Mouse (Mus musculus) forebrain, embryonic 15.5 days (tissue): ENCODE results near the gene Gm10644. TPM values are rescaled to one million over a fixed set of nuclear protein-coding genes. Genes with fewer than 3 reads are reported as not detected.

Experiments
- ATAC-seq: fragments of 200-750 bp; cut with Nextera tagmentation; replicated peaks from 2 replicates; pipeline ENCODE4 v1.8.0; 2017; ENCODE audit warnings: mild to moderate bottlenecking, moderate TSS enrichment, moderate library complexity
- H3K27ac ChIP-seq: fragments of 300-500 bp; sonication (generic); replicated peaks from 2 replicates; pipeline ENCODE4 v1.5.1; 2015; ENCODE audit warnings: mild to moderate bottlenecking, inconsistent platforms
- H3K27me3 ChIP-seq: fragments of 300-500 bp; sonication (generic); 2 replicates; pipeline ENCODE4 v1.6.1; 2015; ENCODE audit warnings: inconsistent platforms
- H3K36me3 ChIP-seq: fragments of 300-500 bp; sonication (generic); 2 replicates; pipeline ENCODE4 v1.6.1; 2015; ENCODE audit warnings: mild to moderate bottlenecking, inconsistent platforms
- H3K4me1 ChIP-seq: fragments of 300-500 bp; sonication (generic); 2 replicates; pipeline ENCODE4 v1.6.1; 2015; ENCODE audit warnings: inconsistent platforms
- H3K4me2 ChIP-seq: fragments of 300-500 bp; sonication (generic); replicated peaks from 2 replicates; pipeline ENCODE4 v1.6.1; 2015; ENCODE audit warnings: mild to moderate bottlenecking, inconsistent platforms
- H3K4me3 ChIP-seq: fragments of 300-500 bp; sonication (generic); 2 replicates; pipeline ENCODE4 v1.5.1; 2015; ENCODE audit warnings: mild to moderate bottlenecking, inconsistent platforms
- H3K9ac ChIP-seq: fragments of 300-500 bp; sonication (generic); replicated peaks from 2 replicates; pipeline ENCODE4 v1.6.1; 2015; ENCODE audit warnings: mild to moderate bottlenecking, inconsistent platforms
- H3K9me3 ChIP-seq: fragments of 300-500 bp; sonication (generic); 2 replicates; pipeline ENCODE4 v1.6.1; 2016; ENCODE audit warnings: inconsistent platforms
- WGBS: fragments of 180-500 bp; shearing (Covaris S2); methylation state at CpG from one replicate; pipeline ENCODE4 v1.1.7; 2015; ENCODE audit warnings: mixed read lengths; 5-methylcytosine and 5-hydroxymethylcytosine counted together
- polyA plus RNA-seq: library from polyadenylated mRNA; unstranded; fragments of >200 nt; fragmentation: Nextera tagmentation; extraction: Ambion mirVana; gene quantifications from 2 replicates; pipeline ENCODE4 v1.2.1, GENCODE M21; 2015

The Gm10644 gene
- polyA plus RNA-seq, 1 experiment from 2014 or later = 0.95 TPM

DNA sequence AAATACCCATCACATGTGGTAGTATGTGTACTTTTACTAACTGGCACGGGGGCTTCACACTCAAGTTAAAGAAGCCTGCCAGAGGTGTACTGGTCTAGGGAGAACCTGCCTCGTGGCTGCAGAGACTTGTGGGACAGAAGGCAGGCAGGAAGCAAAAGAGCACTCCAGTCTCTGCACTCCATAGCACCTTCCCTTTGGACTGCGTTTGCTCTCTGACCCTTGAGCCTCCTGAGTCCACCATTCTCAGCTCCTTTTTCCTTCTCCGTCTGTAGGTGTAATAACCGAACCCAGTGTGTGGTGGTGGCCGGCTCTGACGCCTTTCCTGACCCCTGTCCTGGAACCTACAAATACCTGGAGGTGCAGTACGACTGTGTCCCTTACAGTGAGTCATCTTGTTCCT is 32.3 kb downstream of the Gm10644 start:
- Histone ChIP-seq H3K4me2 (no peak overlapping the region), H3K27me3 (no peaks in the 10 kb centered on the region), H3K27ac (no peak overlapping the region), H3K36me3 (peaks cover 51% of the 10 kb centered on the region), H3K9ac (no peak overlapping the region), H3K4me3 (no peak overlapping the region), H3K4me1 (no peaks in the 10 kb centered on the region), H3K9me3 (no peaks in the 10 kb centered on the region)
- ATAC-seq = no peak
- WGBS = 91% methylated on average over 8 of the region's 8 CpGs

DNA sequence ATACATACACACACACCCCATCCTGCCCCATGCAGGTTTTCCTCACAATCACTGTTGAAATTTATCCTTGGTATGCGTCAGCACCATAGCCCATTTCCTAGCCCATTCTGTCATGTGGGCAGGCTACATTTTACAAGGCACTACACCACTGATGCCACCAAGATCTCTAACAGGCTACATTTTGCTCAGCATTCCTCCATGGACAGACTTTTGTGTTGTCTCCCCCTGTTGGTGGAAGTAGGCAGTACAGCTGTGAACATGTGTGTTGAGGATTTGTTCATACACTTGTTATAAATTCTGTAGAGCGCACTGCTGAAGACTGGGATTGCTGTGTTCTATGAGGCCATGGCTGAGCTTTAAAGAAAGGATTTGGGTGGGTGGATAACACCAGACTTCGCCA is 33.4 kb downstream of the Gm10644 start:
- Histone ChIP-seq H3K27me3 (no peaks in the 10 kb centered on the region), H3K9ac (no peak overlapping the region), H3K4me1 (no peaks in the 10 kb centered on the region), H3K36me3 (peaks cover 49% of the 10 kb centered on the region), H3K4me3 (no peak overlapping the region), H3K27ac (no peak overlapping the region), H3K4me2 (no peak overlapping the region), H3K9me3 (no peaks in the 10 kb centered on the region)
- peak; percentile 51; the same call in 1 of the 2 replicates for ATAC-seq
- 72% methylated on average over 3 of the region's 3 CpGs for WGBS

DNA sequence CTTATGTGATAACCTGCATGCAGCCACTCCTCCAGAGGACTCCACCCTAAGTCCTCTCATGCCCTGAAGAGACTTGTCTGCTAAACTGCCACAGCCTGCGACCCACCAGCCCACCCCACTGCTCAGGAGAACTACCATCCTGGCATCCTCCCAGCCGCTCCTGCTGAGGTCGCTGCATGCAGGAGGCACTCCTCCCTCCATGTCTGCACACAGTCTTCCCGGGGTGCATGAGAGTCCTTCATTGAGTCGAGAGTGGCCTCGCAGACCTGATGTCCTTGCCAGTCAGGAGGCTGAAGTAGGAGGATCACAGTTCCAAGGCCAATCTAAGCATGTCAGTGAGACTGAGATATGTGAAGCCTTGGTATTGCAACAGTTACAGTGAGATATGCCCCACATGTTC is 37.4 kb downstream of the Gm10644 start:
- Histone ChIP-seq H3K27ac (no peak overlapping the region), H3K4me1 (peaks cover 30% of the 10 kb centered on the region), H3K4me3 (no peak overlapping the region), H3K9me3 (no peaks in the 10 kb centered on the region), H3K36me3 (peaks cover 25% of the 10 kb centered on the region), H3K4me2 (no peak overlapping the region), H3K27me3 (no peaks in the 10 kb centered on the region), H3K9ac (no peak overlapping the region)
- WGBS = 70% methylated on average over 6 of the region's 6 CpGs
- ATAC-seq = no peak

DNA sequence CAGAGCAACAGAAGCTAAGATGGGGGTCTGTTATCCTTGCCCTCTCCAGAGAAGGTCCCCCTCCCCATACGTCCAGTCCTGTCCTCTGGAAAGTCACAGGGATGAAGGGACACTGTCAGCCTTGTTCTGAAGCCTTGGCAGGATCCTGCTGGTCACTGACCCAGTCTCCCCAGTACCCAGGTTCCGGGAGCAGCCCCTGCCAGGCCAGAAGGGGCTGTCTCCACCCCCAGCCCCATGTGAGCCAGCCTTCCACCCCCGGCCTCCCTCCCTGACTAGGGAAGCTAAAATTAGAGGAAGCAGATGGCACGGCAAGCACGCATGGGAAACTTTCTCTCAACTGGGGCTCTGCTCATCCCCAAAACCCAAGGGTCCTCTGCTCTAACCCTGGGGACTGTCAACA is 39.0 kb downstream of the Gm10644 start:
- Histone ChIP-seq H3K27ac (peak overlapping the region; percentile 16; the same call in 1 of the 2 replicates), H3K9ac (no peak overlapping the region), H3K4me1 (peaks cover 30% of the 10 kb centered on the region), H3K9me3 (no peaks in the 10 kb centered on the region), H3K27me3 (no peaks in the 10 kb centered on the region), H3K4me2 (no peak overlapping the region), H3K4me3 (no peak overlapping the region), H3K36me3 (peaks cover 14% of the 10 kb centered on the region)
- 66% methylated on average over 5 of the region's 5 CpGs for WGBS
- no peak for ATAC-seq

DNA sequence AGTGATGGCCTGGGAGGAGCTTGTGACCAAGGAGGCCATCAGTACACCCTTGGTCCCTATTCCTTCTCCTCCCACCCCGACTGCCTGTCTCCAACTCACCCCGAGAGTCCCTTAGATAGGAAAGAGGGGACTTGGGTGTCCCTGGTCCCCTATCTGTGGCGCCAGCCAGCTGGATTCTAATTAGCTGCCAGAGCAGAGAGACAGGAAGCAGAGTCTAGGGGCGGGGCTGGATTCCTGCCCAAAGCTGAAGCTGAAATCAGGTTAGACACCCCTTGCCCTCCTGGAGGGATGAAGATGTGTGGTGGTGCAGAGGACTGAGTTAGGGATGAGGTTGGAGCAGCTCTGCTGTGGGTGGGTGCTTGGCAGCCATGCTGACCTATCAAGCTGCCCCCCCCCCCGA is 40.1 kb downstream of the Gm10644 start:
- Histone ChIP-seq H3K9ac (no peak overlapping the region), H3K27me3 (no peaks in the 10 kb centered on the region), H3K4me2 (no peak overlapping the region), H3K4me1 (peaks cover 31% of the 10 kb centered on the region), H3K9me3 (no peaks in the 10 kb centered on the region), H3K36me3 (peaks cover 6% of the 10 kb centered on the region; the same call in 1 of the 2 replicates), H3K4me3 (no peak overlapping the region), H3K27ac (no peak overlapping the region)
- ATAC-seq = 0 out of 2 replicates have a peak, but pooled peaks have one; percentile 9
- 52% methylated on average over 5 of the region's 5 CpGs for WGBS

DNA sequence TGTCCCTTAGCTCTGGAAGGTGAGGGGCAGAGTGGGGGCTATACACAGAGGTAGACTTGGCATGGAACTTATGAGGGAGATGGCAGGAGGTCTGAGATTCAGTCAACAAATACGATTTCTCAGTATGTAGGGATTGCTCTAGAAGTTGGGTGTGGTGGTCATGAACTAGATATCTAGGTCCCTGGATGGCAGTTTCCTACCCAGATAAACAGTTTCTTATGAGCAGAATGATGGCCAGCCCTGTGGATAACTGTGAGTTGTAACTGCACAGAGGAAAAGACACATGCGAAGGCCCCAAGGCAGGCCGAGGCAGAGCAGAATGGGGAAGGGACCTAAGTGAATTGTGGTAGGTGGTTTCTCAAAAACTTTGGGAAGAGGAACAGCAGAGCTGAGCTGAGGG is 40.8 kb downstream of the Gm10644 start:
- WGBS = 85% methylated on average over 3 of the region's 3 CpGs
- H3K27me3 ChIP-seq = no peaks in the 10 kb centered on the region
- no peak for ATAC-seq
- peaks cover 36% of the 10 kb centered on the region for H3K4me1 ChIP-seq
- no peak overlapping the region for H3K9ac ChIP-seq
- H3K27ac ChIP-seq = no peak overlapping the region
- H3K9me3 ChIP-seq = no peaks in the 10 kb centered on the region
- peaks cover 3% of the 10 kb centered on the region; the same call in 1 of the 2 replicates for H3K36me3 ChIP-seq
- no peak overlapping the region for H3K4me2 ChIP-seq
- no peak overlapping the region for H3K4me3 ChIP-seq

DNA sequence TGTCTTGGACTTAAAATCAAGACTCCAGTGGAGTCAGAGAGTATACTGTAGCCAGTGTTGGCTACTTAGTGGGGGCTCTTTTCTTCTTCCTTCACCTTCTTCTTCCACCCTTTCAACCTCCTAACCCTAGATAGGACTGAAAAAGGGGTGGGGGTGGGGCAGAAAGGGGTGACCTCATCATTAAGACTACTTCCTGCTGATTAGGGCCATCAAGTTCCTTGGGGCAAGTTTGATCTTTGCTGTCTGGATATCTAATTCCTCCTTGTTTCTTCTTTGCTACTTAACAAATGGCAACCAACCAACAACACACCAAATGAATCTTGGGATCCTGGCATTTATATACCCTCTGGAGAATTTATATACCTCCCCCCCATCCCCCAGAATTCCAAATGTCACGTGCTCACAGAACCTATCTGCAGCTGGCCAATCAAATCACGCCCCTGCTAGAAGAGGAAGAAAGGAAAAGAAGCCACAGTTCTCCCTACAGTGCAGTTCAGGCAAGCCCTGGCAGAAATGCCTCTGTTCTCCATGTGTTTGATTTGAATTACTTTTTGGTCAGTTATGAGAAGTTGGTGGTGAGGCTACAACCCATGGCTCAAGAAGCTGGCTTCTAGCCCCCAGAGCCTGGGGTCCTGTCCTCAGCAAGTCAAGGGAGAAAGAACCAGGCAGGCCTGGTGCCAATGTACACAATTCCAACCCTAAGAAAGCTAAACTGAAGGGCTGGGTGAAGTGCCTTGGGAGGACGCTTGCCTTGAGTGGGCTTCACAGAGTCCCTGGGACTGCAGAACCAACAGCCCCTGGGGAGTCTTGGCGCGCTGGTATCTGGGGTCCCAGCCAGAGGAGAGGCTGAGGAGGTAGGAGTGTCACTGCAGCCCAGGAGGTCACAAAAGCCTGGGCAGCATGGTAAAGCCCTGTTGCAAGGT is 42.9 kb downstream of the Gm10644 start:
- Histone ChIP-seq H3K4me1 (peaks cover 55% of the 10 kb centered on the region), H3K9me3 (no peaks in the 10 kb centered on the region), H3K27ac (no peak overlapping the region), H3K27me3 (no peaks in the 10 kb centered on the region), H3K4me3 (no peak overlapping the region), H3K4me2 (no peak overlapping the region), H3K36me3 (no peaks in the 10 kb centered on the region), H3K9ac (no peak overlapping the region)
- ATAC-seq = no peak
- WGBS = 85% methylated on average over 5 of the region's 5 CpGs

DNA sequence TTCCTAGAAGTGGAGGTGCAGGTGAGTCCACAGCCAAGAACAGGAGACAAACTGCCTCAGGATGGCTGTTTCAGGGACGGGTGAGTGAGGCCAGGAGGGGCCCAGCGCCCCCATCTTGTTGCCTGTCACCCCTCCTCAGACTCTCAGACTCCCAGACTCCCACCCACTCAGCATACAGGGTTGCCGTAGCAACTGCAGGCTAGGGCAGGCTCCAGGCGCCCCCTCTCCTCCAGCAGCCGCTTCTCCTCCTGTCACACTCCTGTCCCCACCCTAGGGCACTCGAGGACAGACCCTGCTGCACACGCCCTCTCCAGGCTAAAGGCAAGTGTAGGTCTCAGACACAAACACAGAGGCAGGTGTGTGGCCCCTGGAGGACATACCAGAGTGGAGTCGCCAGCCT is 45.7 kb downstream of the Gm10644 start:
- H3K9ac ChIP-seq = no peak overlapping the region
- 0 out of 2 replicates have a peak, but pooled peaks have one; percentile 33 for ATAC-seq

DNA sequence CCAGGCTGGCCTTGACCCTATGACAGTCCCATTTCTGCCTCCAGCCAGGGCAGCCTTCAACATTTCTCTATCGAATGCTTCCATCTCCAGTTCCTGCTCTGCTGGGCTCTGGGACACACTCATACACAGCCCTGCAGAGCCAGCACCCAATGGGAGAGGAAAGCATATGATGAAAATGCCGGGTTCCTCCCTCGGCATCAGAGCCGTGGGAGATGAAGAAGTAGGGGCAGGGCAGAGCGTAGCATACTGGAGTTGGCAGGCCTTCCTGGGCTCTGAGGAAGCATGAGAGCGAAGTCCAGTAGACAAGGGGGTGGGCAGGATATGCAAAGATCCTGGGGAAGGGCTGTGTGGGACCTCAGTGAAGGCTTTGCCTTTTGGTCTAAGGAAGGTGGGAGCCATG is 46.4 kb downstream of the Gm10644 start:
- Histone ChIP-seq H3K4me1 (peaks cover 45% of the 10 kb centered on the region), H3K27me3 (no peaks in the 10 kb centered on the region), H3K9ac (no peak overlapping the region), H3K4me2 (no peak overlapping the region), H3K27ac (no peak overlapping the region), H3K36me3 (no peaks in the 10 kb centered on the region), H3K4me3 (no peak overlapping the region), H3K9me3 (no peaks in the 10 kb centered on the region)
- no peak for ATAC-seq
- WGBS = 84% methylated on average over 6 of the region's 6 CpGs

More for the DNA sequence above, 45.7 kb downstream of the Gm10644 start:
- no peaks in the 10 kb centered on the region for H3K36me3 ChIP-seq
- no peaks in the 10 kb centered on the region for H3K9me3 ChIP-seq
- no peak overlapping the region for H3K4me3 ChIP-seq
- peaks cover 45% of the 10 kb centered on the region for H3K4me1 ChIP-seq
- H3K4me2 ChIP-seq = no peak overlapping the region
- WGBS = 41% methylated on average over 8 of the region's 8 CpGs
- H3K27me3 ChIP-seq = no peaks in the 10 kb centered on the region
- H3K27ac ChIP-seq = no peak overlapping the region

DNA sequence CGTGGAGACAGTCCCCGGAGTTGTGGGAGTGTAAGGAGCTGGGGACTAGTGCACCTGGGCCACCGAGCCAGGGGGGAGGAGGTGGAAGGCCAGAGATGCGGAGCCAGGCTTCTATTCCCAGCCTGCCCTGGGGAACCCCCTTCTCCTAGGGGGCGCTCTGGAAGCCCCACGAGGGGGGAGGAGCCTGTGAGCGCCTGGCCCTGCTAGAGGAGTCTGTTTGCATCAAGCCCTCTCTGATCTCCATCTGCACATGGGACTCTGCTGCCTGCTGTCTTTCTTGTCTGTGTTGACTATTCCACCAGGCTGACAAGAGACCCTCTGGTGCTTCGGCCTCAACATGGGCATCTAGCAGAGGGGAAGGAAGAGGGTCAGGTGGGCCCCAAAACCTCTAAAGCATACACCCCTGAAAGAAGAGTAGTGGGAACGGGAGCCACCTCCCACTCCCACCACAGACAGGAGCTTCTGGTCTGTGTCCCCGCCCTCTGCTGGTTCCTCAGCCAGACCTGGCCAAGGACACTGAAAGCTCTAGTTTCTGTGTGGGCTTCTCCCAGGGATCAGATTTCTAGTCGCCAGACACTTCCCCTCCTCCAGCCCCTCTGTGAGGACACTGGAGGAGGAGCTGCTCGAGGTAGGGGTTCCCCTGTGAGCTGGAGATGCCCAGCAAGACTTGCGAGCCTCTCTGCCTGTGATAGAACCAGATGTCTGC is 51.9 kb downstream of the Gm10644 start:
- ATAC-seq = no peak
- Histone ChIP-seq H3K27ac (no peak overlapping the region), H3K4me1 (peaks cover 59% of the 10 kb centered on the region), H3K4me3 (peak overlapping the region; percentile 99), H3K4me2 (peak overlapping the region; percentile 64), H3K27me3 (no peaks in the 10 kb centered on the region), H3K9me3 (no peaks in the 10 kb centered on the region), H3K36me3 (no peaks in the 10 kb centered on the region), H3K9ac (0 out of 2 replicates have a peak overlapping the region, but pooled peaks have one; percentile 5)
- WGBS = 15% methylated on average over 13 of the region's 13 CpGs

DNA sequence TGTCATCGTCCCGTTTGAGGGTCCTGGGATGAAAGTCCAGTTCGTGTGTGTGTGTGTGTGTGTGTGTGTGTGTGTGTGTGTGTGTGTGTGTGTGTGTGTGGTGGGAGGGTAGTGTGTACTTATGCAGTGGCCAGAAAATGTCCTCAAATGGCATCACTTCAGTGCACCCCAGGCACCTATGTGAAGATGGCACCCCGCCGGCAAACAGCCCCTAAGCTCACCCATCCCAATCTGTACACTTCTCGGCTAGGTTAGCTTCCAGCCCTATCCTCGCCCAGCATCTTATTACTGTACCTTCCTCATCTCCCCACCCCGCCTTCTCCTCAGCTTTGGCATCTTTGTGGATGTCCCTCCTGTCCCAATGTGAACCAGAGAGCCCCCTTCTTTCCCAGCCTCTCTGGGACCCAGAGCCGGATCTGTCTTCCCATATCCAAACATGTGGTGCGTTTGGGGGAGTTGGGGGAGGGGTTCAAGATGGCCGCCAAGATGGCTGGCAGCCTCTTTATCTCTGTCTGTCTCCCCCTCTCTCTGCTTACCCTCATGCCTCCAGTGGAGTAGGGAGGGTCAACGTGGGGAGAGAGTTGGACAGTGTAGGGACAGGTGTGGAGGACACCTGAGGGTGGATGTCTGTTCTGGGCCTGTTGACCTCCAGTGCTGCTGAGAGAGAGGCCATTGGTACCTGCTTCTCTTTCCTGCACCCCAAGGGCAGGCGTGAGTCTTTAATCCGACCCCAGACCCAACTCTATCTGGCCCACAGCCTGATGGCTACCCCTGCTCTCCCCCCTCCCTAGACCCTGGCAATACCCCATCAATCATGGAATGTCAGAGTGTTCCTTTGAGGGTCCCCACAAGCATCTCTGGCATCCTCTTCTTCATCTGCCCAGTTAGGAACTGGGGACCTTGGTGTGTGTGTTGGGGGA is 53.2 kb downstream of the Gm10644 start:
- ATAC-seq = no peak
- Histone ChIP-seq H3K9me3 (no peaks in the 10 kb centered on the region), H3K9ac (peak overlapping the region; percentile 99), H3K4me3 (peak overlapping the region; percentile 99), H3K27ac (peak overlapping the region; percentile 100), H3K4me1 (peaks cover 59% of the 10 kb centered on the region), H3K4me2 (peak overlapping the region; percentile 64), H3K27me3 (no peaks in the 10 kb centered on the region), H3K36me3 (no peaks in the 10 kb centered on the region)
- WGBS = 11% methylated on average over 14 of the region's 14 CpGs
